Mouse (Mus musculus): ENCODE data around the gene Arnt2.

The Arnt2 gene

GRCm38 (mm10) chr7:84250736-84251135 is 159.2 kb downstream of the Arnt2 start:
- no peak for DNase-seq (ENCODE audit: extremely low spot score, low read depth, low spot score)

GRCm38 (mm10) chr7:84249951-84250350 is 160.0 kb downstream of the Arnt2 start:
- DNase-seq (ENCODE audit: extremely low spot score, low read depth, low spot score): no peak

- no peak for DNase-seq (ENCODE audit: extremely low spot score, low read depth, low spot score)
These were observed 160.6 kb downstream of the Arnt2 start for GRCm38 (mm10) chr7:84249381-84249780.

GRCm38 (mm10) chr7:84247960-84248665 is 161.9 kb downstream of the Arnt2 start:
- DNase-seq (ENCODE audit: extremely low spot score, low read depth, low spot score): no peak

GRCm38 (mm10) chr7:84246878-84247277 is 163.1 kb downstream of the Arnt2 start:
- DNase-seq (ENCODE audit: extremely low spot score, low read depth, low spot score): no peak

GRCm38 (mm10) chr7:84246093-84246492 is 163.9 kb downstream of the Arnt2 start:
- no peak for DNase-seq (ENCODE audit: extremely low spot score, low read depth, low spot score)

- DNase-seq (ENCODE audit: extremely low spot score, low read depth, low spot score): no peak
These were observed 169.6 kb downstream of the Arnt2 start for GRCm38 (mm10) chr7:84240406-84240805.

GRCm38 (mm10) chr7:84237655-84238054 is 172.3 kb downstream of the Arnt2 start:
- DNase-seq (ENCODE audit: extremely low spot score, low read depth, low spot score): no peak

GRCm38 (mm10) chr7:84231396-84231795 is 178.6 kb downstream of the Arnt2 start:
- no peak for DNase-seq (ENCODE audit: extremely low spot score, low read depth, low spot score)

- DNase-seq (ENCODE audit: extremely low spot score, low read depth, low spot score): no peak
These were observed 182.3 kb downstream of the Arnt2 start for GRCm38 (mm10) chr7:84227652-84228051.

GRCm38 (mm10) chr7:84226909-84227308 is 183.1 kb downstream of the Arnt2 start:
- no peak for DNase-seq (ENCODE audit: extremely low spot score, low read depth, low spot score)

GRCm38 (mm10) chr7:84212112-84212511 is 197.9 kb downstream of the Arnt2 start:
- no peak for DNase-seq (ENCODE audit: extremely low spot score, low read depth, low spot score)

- DNase-seq (ENCODE audit: extremely low spot score, low read depth, low spot score): no peak
These were observed 199.2 kb downstream of the Arnt2 start for GRCm38 (mm10) chr7:84210585-84211291.

- no peak for DNase-seq (ENCODE audit: extremely low spot score, low read depth, low spot score)
These were observed 206.0 kb downstream of the Arnt2 start for GRCm38 (mm10) chr7:84203981-84204380.

- no peak for DNase-seq (ENCODE audit: extremely low spot score, low read depth, low spot score)
These were observed 208.6 kb downstream of the Arnt2 start for GRCm38 (mm10) chr7:84201151-84202068.

GRCm38 (mm10) chr7:84197208-84197860 is 212.6 kb downstream of the Arnt2 start:
- DNase-seq (ENCODE audit: extremely low spot score, low read depth, low spot score): no peak
